Mouse (Mus musculus): ENCODE data around the gene Parvg.

DNA sequence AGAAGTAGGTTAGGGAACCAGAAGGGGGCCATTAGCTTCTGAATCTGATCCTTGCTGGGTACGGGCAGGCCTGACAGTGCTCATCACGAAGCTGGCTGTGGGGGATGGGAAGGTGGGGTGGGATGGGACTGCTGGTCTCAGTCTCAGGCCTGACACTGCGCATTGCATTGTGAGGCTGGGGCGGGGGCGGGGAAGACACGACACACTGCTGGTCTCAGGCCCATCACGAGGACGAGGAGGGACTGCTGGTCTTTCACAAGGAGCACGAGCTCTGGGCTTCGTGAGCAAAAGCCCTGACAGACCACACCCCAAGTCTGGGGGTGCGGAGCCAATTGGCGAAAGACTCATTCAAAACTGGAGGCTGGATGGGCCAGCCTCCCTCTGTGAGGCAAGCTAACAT lies 1.9 kb downstream of the Parvg start:
- TF ChIP-seq EP300 (IDR thresholded peaks at IDR 0.05; ENCODE audit: low read depth) (no peak), CTCF (IDR thresholded peaks at IDR 0.05; ENCODE audit: low read depth) (no peak)
